Mouse (Mus musculus): ENCODE results near the gene Cdk1.

Cdk1 gene

DNA sequence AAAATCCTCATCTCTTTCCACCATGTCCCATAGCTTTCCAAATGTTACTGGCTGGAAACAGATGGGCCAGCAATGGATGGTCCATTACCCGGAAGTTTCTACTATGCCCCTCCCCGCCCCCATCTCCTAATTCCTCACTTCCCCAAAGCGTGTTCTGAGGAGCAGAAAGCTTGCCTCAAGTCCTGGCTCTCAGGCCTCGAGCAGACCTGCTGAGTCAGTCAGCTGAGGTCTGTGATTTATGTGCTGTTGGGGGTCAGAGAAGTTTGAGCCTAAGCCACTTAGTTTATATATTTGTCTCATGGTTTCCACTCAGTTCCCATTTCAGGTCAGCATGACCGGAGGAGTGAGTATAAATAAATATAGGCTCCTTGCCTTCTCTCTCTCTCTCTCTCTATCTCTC is 43.6 kb downstream of the Cdk1 start:
- in situ Hi-C loops (cut with MseI, MboI), result loop anchor here in 1 of 2 experiments (5.0 to 25.0 kb wide), 2 partner anchors 122 to 397 kb away; no protein-coding TSS in a partner anchor

DNA sequence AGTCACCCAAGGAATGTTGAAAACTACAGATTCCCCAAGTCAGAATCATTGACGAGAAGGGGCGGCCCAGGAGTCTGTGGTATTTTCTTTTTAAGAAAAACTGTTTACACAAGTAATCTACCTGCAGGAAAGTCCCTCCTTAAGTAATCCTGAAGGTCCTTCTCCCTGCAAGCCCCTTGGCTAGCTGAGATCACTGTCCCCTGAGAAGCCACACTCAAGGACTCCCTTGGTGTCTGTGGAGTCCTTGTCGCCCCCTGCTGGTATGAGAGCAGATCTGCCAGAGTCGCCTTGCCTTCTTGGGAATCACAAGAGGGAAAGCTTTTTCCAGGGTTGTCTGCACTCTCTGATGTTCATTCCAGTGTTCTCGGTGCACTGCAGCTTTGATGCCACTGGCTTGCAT is 45.7 kb downstream of the Cdk1 start:
- in situ Hi-C loops (cut with MseI, MboI), result loop anchor here in 1 of 2 experiments (5.0 to 25.0 kb wide), 2 partner anchors 120 to 395 kb away; no protein-coding TSS in a partner anchor

DNA sequence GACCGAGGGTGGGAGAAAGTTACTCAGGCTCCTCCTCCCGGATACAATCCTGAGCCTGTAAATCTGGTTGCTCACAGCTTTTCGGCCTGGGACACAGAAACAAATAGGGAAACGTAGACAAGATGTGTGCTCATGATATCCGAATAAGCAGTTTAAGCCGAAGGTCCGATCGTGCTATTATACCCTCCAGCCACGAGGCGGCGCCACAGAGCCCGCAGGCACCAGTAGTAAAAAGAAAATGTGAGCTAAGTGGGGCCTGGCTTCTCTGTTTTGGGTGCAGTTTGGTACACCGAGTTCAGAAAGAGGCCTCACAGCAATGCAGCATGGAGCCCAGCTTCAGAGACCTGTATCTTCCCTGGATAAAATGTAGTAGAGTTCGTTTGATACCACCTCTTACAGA is 46.5 kb downstream of the Cdk1 start:
- in situ Hi-C loops (cut with MseI, MboI), result loop anchor here in 1 of 2 experiments (5.0 to 25.0 kb wide), 2 partner anchors 119 to 394 kb away; no protein-coding TSS in a partner anchor

DNA sequence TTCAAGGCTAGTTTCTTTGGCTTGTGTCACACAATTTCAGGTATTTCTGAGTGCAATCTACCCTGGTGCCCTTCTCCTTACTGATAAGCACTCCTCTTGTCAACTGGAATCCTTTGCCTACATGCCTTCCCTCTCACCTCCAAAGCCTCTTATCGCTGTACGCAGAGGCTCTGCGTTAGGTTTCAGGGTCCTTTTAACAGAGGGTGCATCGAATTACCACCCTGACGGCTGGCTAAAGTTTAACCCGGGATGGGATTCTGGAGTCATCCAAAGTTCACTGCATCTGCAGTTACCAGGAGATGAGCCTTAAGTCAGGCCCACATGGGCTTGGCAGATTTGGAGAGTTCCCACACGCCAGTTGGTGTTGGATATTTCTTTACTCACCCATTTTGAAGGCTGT is 47.1 kb downstream of the Cdk1 start:
- in situ Hi-C loops (cut with MseI, MboI), result loop anchor here in 1 of 2 experiments (5.0 to 25.0 kb wide), 2 partner anchors 118 to 393 kb away; no protein-coding TSS in a partner anchor

DNA sequence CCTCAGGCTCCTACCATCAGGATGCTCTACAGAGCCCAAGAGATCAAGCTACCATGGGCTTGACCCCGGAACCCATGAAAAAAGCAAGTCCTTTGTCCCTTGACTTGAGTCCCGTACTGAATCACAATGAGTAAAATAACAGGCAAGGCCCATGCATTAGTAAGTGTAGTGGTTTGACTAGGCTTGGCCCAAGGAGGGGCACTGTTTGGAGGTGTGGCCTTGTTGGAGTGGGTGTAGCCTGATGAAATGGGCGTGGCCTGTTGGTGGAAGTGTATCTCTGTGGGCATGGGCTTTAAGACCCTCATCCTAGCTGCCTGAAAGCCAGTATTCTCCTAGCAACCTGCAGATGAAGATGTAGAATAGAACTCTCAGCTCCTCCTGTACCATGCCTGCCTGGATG is 47.9 kb downstream of the Cdk1 start:
- in situ Hi-C loops (cut with MseI, MboI), result loop anchor here in 1 of 2 experiments (5.0 to 25.0 kb wide), 2 partner anchors 118 to 393 kb away; no protein-coding TSS in a partner anchor

DNA sequence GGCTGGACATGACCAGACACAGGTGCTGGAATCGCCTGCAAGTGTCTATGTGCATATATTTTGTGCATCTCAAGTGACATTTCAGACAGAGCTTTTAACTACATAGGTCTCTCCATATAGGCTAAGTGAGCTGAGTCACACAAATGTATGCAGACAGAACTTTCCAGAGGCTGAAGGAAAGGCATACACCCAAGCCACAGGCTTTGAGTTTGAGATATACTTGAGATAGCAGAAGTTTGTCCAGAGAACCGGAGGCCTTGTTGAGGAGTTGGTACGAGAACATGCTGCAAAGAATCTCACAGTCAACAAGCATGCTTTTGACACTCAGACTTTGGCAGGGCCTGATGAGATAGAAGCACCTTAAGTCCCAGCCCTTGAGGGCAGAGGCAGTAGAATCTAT is 50.1 kb downstream of the Cdk1 start:
- in situ Hi-C loops (cut with MseI, MboI), result loop anchor here in 1 of 2 experiments (25.0 kb wide), 1 partner anchor 390 kb away; no protein-coding TSS in a partner anchor

DNA sequence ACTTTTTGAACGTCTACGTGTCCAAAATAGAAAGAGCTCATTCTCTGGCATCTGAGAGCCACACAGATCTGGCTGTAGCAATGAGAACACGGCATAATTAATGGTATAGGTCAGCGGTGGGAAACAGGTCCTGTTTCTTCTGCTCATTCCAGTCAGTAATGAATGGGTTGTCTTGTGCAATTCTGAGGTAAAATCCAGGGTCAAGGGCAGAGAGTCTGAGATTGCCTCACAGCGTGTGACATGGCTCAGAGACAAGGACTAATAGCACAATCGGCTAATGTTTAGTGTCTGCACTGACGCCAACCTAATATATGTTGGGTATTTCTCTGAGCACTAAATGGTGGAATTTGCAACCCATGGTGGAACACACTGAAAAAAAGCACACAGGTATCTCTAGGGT is 52.8 kb downstream of the Cdk1 start:
- in situ Hi-C loops (cut with MseI, MboI), result loop anchor here in 1 of 2 experiments (25.0 kb wide), 1 partner anchor 388 kb away; no protein-coding TSS in a partner anchor

DNA sequence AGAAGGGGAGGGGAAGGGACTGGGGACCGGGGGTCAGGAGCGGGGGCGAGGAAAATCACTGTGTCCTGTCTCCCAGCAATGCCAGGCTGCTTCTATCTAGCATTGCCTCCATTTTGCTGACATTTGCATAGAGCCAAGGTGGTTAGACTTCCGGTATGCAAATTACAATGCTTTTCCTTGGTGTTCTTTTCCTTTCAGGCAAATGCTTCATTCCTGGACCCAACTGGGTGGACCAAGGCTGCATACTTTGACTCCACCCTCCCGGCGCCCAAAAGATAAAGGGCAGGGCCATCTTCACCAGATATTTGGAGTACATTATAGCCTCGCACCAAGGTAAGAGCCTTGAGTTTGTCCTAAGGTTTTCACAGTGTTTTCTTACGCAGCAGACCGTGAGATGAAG is 56.8 kb downstream of the Cdk1 start:
- in situ Hi-C loops (cut with MseI, MboI), result no loop called here

DNA sequence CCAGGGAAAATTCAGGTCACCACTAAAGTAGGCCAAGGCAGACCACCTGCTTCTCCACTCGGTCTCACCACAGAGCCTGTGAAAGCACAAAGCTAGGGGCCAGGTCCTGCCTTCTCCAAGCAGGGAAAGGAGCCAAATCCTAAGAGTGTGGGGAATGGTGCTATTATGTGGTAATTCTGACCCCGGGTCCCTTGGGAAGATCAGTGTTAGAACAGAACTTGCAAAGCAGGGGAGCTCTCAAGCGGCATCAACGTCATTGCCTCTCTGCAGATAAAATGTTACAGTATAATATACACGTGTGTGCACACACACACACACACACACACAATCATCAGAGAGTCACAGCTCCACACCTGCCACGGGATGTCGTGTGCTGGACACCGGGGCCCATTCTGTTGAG is 62.0 kb downstream of the Cdk1 start:
- in situ Hi-C loops (cut with MseI, MboI), result no loop called here

DNA sequence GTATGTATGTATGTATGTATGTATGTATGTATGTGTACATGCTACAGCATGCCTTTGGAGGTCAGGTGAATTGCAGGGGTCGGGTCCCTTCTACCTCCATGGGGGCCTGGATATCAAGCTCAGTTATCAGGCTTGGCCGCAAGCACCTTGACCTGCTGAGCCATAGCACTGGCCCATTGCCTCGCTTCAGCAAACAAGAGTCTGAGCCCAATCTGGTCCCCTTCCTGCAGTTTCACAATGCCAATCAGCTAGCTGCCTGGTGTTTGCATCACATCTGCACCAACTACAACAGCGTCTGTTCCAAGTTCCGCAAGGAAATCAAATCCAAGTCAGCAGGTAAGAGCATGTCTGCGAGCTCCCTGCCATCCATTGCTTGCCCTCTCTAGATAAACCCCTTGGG is 64.0 kb downstream of the Cdk1 start:
- in situ Hi-C loops (cut with MseI, MboI), result no loop called here

DNA sequence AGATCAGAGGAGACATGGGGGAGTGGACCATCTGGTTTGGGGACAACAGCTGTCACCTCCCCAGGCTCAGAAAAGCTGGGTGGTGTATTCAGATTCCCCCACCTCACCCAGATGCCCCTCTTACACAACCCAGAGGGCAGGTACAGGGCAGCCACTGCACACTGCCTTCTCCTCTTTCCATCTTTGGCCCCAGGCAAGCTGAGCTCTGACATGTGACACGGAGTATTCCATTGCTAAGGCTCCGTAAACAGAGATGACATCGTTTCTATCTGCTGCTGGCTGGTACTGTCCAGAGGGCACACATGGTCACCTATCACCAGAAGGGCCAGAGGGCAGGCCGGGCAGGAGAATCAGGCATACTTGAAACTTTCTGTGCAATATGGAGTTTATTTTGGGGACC is 64.7 kb downstream of the Cdk1 start:
- in situ Hi-C loops (cut with MseI, MboI), result no loop called here

DNA sequence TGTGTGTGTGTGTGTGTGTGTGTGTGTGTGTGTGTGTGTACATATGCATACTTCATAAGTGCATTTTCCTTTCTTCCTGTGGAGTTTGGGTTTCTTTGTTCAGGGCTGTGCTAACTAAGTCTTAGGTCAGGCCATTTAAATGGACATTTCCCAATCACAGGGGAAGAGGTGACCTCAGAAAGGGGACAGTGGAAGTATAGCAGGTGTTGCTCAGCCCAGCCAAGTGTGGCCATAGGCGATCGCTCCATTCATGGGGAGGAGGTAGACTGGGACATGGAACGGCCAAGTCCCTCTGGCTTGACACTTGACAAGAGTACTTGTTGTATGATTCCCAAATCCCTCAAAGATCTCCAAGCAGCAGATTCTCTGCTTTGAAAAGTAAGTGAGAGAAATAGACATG is 65.8 kb downstream of the Cdk1 start:
- in situ Hi-C loops (cut with MseI, MboI), result no loop called here

Measured in mouse trophoblast stem cell (cell line).